Mouse (Mus musculus) kidney, adult 2 months (tissue): ENCODE measurements around the gene Dgkq.

Experiments used
- CTCF ChIP-seq: fragments of 200-500 bp; conservative IDR thresholded peaks from 2 replicates; pipeline ENCODE4 v1.5.1; 2011; ENCODE audit warnings: low read depth, mild to moderate bottlenecking, control low read depth, low read length, moderate library complexity, mixed read lengths; ENCODE audit not compliant: insufficient read depth, insufficient read length
- POLR2A ChIP-seq: fragments of 200-500 bp; IDR thresholded peaks from one replicate; pipeline ENCODE4 v1.6.1; 2011; ENCODE audit warnings: low read depth, low read length, control low read depth

DNA sequence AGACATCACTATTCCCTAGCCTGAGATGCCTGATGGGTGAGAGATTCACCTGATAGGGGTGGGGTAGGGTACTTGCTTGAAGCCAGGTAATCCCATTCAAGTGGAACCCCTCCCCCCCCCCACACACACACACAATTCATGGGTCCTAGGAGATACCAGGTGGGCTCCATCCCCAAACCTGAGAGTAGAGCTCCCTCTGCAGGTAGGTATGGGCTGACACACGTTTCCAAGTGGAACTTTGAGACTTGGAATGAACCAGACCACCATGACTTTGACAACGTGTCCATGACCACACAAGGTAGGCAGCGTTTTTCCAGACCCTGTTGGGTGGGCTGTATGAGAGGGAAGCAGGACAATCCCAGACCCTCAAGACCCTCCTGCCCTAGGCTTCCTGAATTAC lies 10.4 kb upstream of the Dgkq start:
- TF ChIP-seq CTCF (peak; percentile 67), POLR2A (no peak)
